Mouse (Mus musculus): ENCODE results near the gene Tpcn2. TPM values are rescaled to one million over a fixed set of nuclear protein-coding genes. Genes with fewer than 3 reads are reported as not detected.

The Tpcn2 gene
- polyA plus RNA-seq, 1 experiment from 2014 or later: 0.95 TPM

GRCm38 (mm10) chr7:145198223-145198714 is 85.5 kb downstream of the Tpcn2 start:
- H3K9me3 ChIP-seq (ENCODE audit: control insufficient read depth, low read length): peaks cover 7% of the 10 kb centered on the region; the same call in 1 of the 2 replicates

GRCm38 (mm10) chr7:145197711-145198110 is 86.1 kb downstream of the Tpcn2 start:
- DNase-seq (ENCODE audit: low spot score): no peak
- 50% methylated on average over 3 of the region's 3 CpGs for WGBS

More at GRCm38 (mm10) chr7:145198223-145198714, 85.5 kb downstream of the Tpcn2 start:
- H3K4me1 ChIP-seq (replicated peaks; ENCODE audit: control insufficient read depth, insufficient read depth, low read length): peaks cover 16% of the 10 kb centered on the region
- H3K27ac ChIP-seq: no peak overlapping the region
- no peak overlapping the region for H3K4me2 ChIP-seq (replicated peaks)
- H3K4me3 ChIP-seq (replicated peaks; ENCODE audit: low read length): no peak overlapping the region
- no peak for ATAC-seq (ENCODE audit: low FRiP score)
- no peaks in the 10 kb centered on the region for H3K27me3 ChIP-seq (ENCODE audit: control insufficient read depth, insufficient read depth, low read length)
- 66% methylated on average over 4 of the region's 4 CpGs for WGBS
- no peaks in the 10 kb centered on the region for H3K36me3 ChIP-seq (replicated peaks; ENCODE audit: control insufficient read depth, insufficient read depth)
- H3K9ac ChIP-seq: no peak overlapping the region
- DNase-seq (ENCODE audit: low spot score): no peak

DNA sequence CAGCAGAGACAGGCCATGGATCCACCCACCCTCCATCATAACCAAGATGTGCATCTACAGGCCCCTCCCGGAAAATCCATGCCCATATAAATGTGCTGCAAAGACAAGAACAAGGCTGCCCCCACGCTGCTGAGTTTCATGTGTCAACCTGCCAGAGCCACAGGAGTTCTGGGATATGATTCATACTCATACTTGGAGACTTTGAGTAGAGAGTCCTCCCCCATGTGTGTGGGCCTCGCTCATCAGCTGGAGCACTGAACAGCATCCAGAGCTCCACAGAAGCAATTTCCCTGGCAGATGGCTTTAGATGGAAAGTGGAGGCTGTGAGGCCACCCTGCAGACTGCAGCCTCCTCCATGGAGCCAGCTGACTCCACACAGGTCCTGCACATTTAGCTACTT is 86.8 kb downstream of the Tpcn2 start:
- no peak overlapping the region for H3K27ac ChIP-seq
- ATAC-seq (ENCODE audit: low FRiP score): no peak
- 83% methylated on average over 3 of the region's 3 CpGs for WGBS
- H3K4me2 ChIP-seq (replicated peaks): no peak overlapping the region
- no peak overlapping the region for H3K9ac ChIP-seq
- H3K9me3 ChIP-seq (ENCODE audit: control insufficient read depth, low read length): peaks cover 7% of the 10 kb centered on the region; the same call in 1 of the 2 replicates
- H3K4me3 ChIP-seq (replicated peaks; ENCODE audit: low read length): no peak overlapping the region
- peaks cover 16% of the 10 kb centered on the region for H3K4me1 ChIP-seq (replicated peaks; ENCODE audit: control insufficient read depth, insufficient read depth, low read length)
- H3K36me3 ChIP-seq (replicated peaks; ENCODE audit: control insufficient read depth, insufficient read depth): no peaks in the 10 kb centered on the region
- no peak for DNase-seq (ENCODE audit: low spot score)
- no peaks in the 10 kb centered on the region for H3K27me3 ChIP-seq (ENCODE audit: control insufficient read depth, insufficient read depth, low read length)

More at GRCm38 (mm10) chr7:145197711-145198110, 86.1 kb downstream of the Tpcn2 start:
- no peak for ATAC-seq (ENCODE audit: low FRiP score)
- H3K36me3 ChIP-seq (replicated peaks; ENCODE audit: control insufficient read depth, insufficient read depth): no peaks in the 10 kb centered on the region
- H3K27me3 ChIP-seq (ENCODE audit: control insufficient read depth, insufficient read depth, low read length): no peaks in the 10 kb centered on the region
- H3K9ac ChIP-seq: no peak overlapping the region
- peaks cover 16% of the 10 kb centered on the region for H3K4me1 ChIP-seq (replicated peaks; ENCODE audit: control insufficient read depth, insufficient read depth, low read length)
- no peak overlapping the region for H3K27ac ChIP-seq
- H3K9me3 ChIP-seq (ENCODE audit: control insufficient read depth, low read length): peaks cover 7% of the 10 kb centered on the region; the same call in 1 of the 2 replicates
- no peak overlapping the region for H3K4me2 ChIP-seq (replicated peaks)
- H3K4me3 ChIP-seq (replicated peaks; ENCODE audit: low read length): no peak overlapping the region

- no peaks in the 10 kb centered on the region for H3K36me3 ChIP-seq (replicated peaks; ENCODE audit: control insufficient read depth, insufficient read depth)
- WGBS: 77% methylated on average over 6 of the region's 6 CpGs
- H3K27ac ChIP-seq: no peak overlapping the region
- no peak overlapping the region for H3K9ac ChIP-seq
- H3K4me3 ChIP-seq (replicated peaks; ENCODE audit: low read length): no peak overlapping the region
- no peaks in the 10 kb centered on the region for H3K27me3 ChIP-seq (ENCODE audit: control insufficient read depth, insufficient read depth, low read length)
- no peak for DNase-seq (ENCODE audit: low spot score)
- H3K9me3 ChIP-seq (ENCODE audit: control insufficient read depth, low read length): peaks cover 3% of the 10 kb centered on the region; the same call in 1 of the 2 replicates
- no peak for ATAC-seq (ENCODE audit: low FRiP score)
- no peak overlapping the region for H3K4me2 ChIP-seq (replicated peaks)
- H3K4me1 ChIP-seq (replicated peaks; ENCODE audit: control insufficient read depth, insufficient read depth, low read length): peaks cover 16% of the 10 kb centered on the region
These were observed 87.5 kb downstream of the Tpcn2 start for GRCm38 (mm10) chr7:145196340-145196739.

DNA sequence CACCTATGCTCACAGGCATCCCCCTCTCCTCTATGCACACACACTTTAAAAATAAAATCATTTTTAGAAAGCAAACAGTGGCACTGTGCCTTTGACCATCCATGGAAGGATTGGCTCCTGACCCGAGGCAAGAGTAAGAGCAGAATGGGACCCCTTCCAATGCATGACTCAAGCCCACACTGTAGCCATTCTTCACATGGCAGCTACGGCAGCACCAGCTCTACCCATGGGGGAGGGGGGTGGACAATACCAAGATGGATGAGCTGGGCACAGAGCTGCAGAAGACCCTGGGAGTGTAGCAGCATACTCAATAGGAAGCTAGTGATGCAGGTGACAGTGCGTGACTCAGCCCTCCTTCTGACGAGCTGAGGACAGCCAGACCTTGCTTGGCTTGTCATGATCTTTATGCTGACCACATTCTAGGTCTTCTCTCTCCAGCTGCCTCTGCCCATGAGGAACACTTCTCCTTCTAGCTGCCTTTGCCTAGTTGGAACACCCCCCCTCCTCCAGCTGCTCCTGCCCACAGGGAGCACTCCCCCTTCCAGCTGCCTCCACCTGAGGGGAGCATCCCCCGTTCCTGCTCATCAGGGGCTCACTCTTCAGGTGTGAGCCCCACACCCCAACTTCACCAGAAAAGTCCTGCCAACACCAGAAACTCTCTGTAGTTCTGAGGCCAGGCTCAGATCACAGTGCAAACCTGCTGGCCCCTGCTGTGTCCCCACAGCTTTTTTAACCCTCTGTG is 88.5 kb downstream of the Tpcn2 start:
- no peaks in the 10 kb centered on the region for H3K27me3 ChIP-seq (ENCODE audit: control insufficient read depth, insufficient read depth, low read length)
- whole genome bisulfite sequencing: 41% methylated on average over 5 of the region's 5 CpGs
- no peak overlapping the region for H3K4me3 ChIP-seq (replicated peaks; ENCODE audit: low read length)
- DNase-seq (ENCODE audit: low spot score) (no peak), ATAC-seq (ENCODE audit: low FRiP score) (no peak)
- no peak overlapping the region for H3K4me2 ChIP-seq (replicated peaks)
- no peak overlapping the region for H3K9ac ChIP-seq
- H3K27ac ChIP-seq: no peak overlapping the region
- H3K9me3 ChIP-seq (ENCODE audit: control insufficient read depth, low read length): no peaks in the 10 kb centered on the region
- no peaks in the 10 kb centered on the region for H3K36me3 ChIP-seq (replicated peaks; ENCODE audit: control insufficient read depth, insufficient read depth)
- peaks cover 16% of the 10 kb centered on the region for H3K4me1 ChIP-seq (replicated peaks; ENCODE audit: control insufficient read depth, insufficient read depth, low read length)

- WGBS: 83% methylated on average over 3 of the region's 3 CpGs
- DNase-seq (ENCODE audit: low spot score): peak; percentile 53
- no peak overlapping the region for H3K9ac ChIP-seq
- no peaks in the 10 kb centered on the region for H3K36me3 ChIP-seq (replicated peaks; ENCODE audit: control insufficient read depth, insufficient read depth)
- H3K9me3 ChIP-seq (ENCODE audit: control insufficient read depth, low read length): no peaks in the 10 kb centered on the region
- H3K4me3 ChIP-seq (replicated peaks; ENCODE audit: low read length): no peak overlapping the region
- H3K4me2 ChIP-seq (replicated peaks): no peak overlapping the region
- ATAC-seq (ENCODE audit: low FRiP score): no peak
- H3K27ac ChIP-seq: no peak overlapping the region
- H3K27me3 ChIP-seq (ENCODE audit: control insufficient read depth, insufficient read depth, low read length): no peaks in the 10 kb centered on the region
- peaks cover 16% of the 10 kb centered on the region for H3K4me1 ChIP-seq (replicated peaks; ENCODE audit: control insufficient read depth, insufficient read depth, low read length)
These were observed 89.2 kb downstream of the Tpcn2 start for GRCm38 (mm10) chr7:145194455-145195161.

- Histone ChIP-seq H3K4me3 (replicated peaks; ENCODE audit: low read length) (no peak overlapping the region), H3K27me3 (ENCODE audit: control insufficient read depth, insufficient read depth, low read length) (no peaks in the 10 kb centered on the region), H3K9ac (no peak overlapping the region), H3K36me3 (replicated peaks; ENCODE audit: control insufficient read depth, insufficient read depth) (no peaks in the 10 kb centered on the region), H3K27ac (no peak overlapping the region), H3K4me2 (replicated peaks) (no peak overlapping the region), H3K9me3 (ENCODE audit: control insufficient read depth, low read length) (no peaks in the 10 kb centered on the region), H3K4me1 (replicated peaks; ENCODE audit: control insufficient read depth, insufficient read depth, low read length) (peaks cover 16% of the 10 kb centered on the region)
- no peak for DNase-seq (ENCODE audit: low spot score)
- 72% methylated on average over 6 of the region's 6 CpGs for WGBS
- ATAC-seq (ENCODE audit: low FRiP score): no peak
These were observed 91.0 kb downstream of the Tpcn2 start for GRCm38 (mm10) chr7:145192836-145193235.

- ATAC-seq (ENCODE audit: low FRiP score): no peak
- no peaks in the 10 kb centered on the region for H3K9me3 ChIP-seq (ENCODE audit: control insufficient read depth, low read length)
These were observed 93.3 kb downstream of the Tpcn2 start for GRCm38 (mm10) chr7:145190520-145190919.

DNA sequence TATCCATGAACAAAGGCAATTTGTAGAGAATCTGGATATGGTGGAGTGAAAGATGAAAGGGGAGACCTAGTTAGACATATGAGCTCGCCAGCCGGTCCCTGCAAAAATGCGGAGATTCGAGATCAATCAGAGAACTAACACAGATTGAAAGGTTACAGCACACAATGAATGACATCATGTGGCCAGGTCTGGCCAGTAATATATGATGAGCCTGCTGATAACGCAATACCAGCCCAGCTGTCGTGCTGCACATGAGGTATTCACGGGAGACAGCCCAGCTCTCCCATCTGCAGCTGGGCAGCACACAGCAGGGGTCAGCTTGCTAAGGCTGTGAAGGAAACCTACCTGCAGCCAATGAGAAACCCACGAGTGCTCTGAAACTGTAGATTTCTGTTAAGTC is 94.5 kb downstream of the Tpcn2 start:
- ATAC-seq (ENCODE audit: low FRiP score): no peak
- Histone ChIP-seq H3K36me3 (replicated peaks; ENCODE audit: control insufficient read depth, insufficient read depth) (no peaks in the 10 kb centered on the region), H3K9me3 (ENCODE audit: control insufficient read depth, low read length) (no peaks in the 10 kb centered on the region), H3K4me3 (replicated peaks; ENCODE audit: low read length) (no peak overlapping the region), H3K27ac (no peak overlapping the region), H3K4me2 (replicated peaks) (no peak overlapping the region), H3K9ac (no peak overlapping the region), H3K4me1 (replicated peaks; ENCODE audit: control insufficient read depth, insufficient read depth, low read length) (peaks cover 3% of the 10 kb centered on the region), H3K27me3 (ENCODE audit: control insufficient read depth, insufficient read depth, low read length) (no peaks in the 10 kb centered on the region)
- no peak for DNase-seq (ENCODE audit: low spot score)
- WGBS: 40% methylated on average over 8 of the region's 8 CpGs

More at GRCm38 (mm10) chr7:145190520-145190919, 93.3 kb downstream of the Tpcn2 start:
- H3K4me2 ChIP-seq (replicated peaks): no peak overlapping the region
- H3K9ac ChIP-seq: no peak overlapping the region
- H3K27ac ChIP-seq: no peak overlapping the region
- peaks cover 14% of the 10 kb centered on the region for H3K4me1 ChIP-seq (replicated peaks; ENCODE audit: control insufficient read depth, insufficient read depth, low read length)
- H3K36me3 ChIP-seq (replicated peaks; ENCODE audit: control insufficient read depth, insufficient read depth): no peaks in the 10 kb centered on the region
- no peak for DNase-seq (ENCODE audit: low spot score)
- H3K4me3 ChIP-seq (replicated peaks; ENCODE audit: low read length): no peak overlapping the region
- no peaks in the 10 kb centered on the region for H3K27me3 ChIP-seq (ENCODE audit: control insufficient read depth, insufficient read depth, low read length)

Data from hindbrain, embryonic 14.5 days (tissue).